Mouse (Mus musculus) liver, adult (tissue): ENCODE results near the gene Kif26b.

ENCODE experiments used
- GATA4 ChIP-seq: IDR thresholded peaks from 2 replicates; pipeline ENCODE4 v1.6.1; 2014; ENCODE audit warnings: mild to moderate bottlenecking, low read length; ENCODE audit not compliant: insufficient replicate concordance

Kif26b gene

GRCm38 (mm10) chr1:178747279-178748221, 218.6 kb downstream of the Kif26b start:
- no peak for TF ChIP-seq GATA4

GRCm38 (mm10) chr1:178748222-178748600, 219.3 kb downstream of the Kif26b start:
- no peak for TF ChIP-seq GATA4

GRCm38 (mm10) chr1:178748617-178749016, 219.7 kb downstream of the Kif26b start:
- no peak for TF ChIP-seq GATA4

- TF ChIP-seq GATA4: no peak
Observed at GRCm38 (mm10) chr1:178749786-178750185, 220.9 kb downstream of the Kif26b start.

GRCm38 (mm10) chr1:178758441-178758840, 229.5 kb downstream of the Kif26b start:
- TF ChIP-seq GATA4: no peak

- TF ChIP-seq GATA4: no peak
Observed at GRCm38 (mm10) chr1:178762125-178762741, 233.3 kb downstream of the Kif26b start.

- no peak for TF ChIP-seq GATA4
Observed at GRCm38 (mm10) chr1:178764914-178765313, 236.0 kb downstream of the Kif26b start.

- no peak for TF ChIP-seq GATA4
Observed at GRCm38 (mm10) chr1:178765650-178766049, 236.7 kb downstream of the Kif26b start.

GRCm38 (mm10) chr1:178768976-178769375, 240.1 kb downstream of the Kif26b start:
- no peak for TF ChIP-seq GATA4

- no peak for TF ChIP-seq GATA4
Observed at GRCm38 (mm10) chr1:178769988-178770387, 241.1 kb downstream of the Kif26b start.

- TF ChIP-seq GATA4: no peak
Observed at GRCm38 (mm10) chr1:178770626-178771362, 241.9 kb downstream of the Kif26b start.

GRCm38 (mm10) chr1:178779742-178780141, 250.8 kb downstream of the Kif26b start:
- no peak for TF ChIP-seq GATA4

- no peak for TF ChIP-seq GATA4
Observed at GRCm38 (mm10) chr1:178784043-178784442, 255.1 kb downstream of the Kif26b start.

- TF ChIP-seq GATA4: no peak
Observed at GRCm38 (mm10) chr1:178791266-178791665, 262.3 kb downstream of the Kif26b start.

- TF ChIP-seq GATA4: no peak
Observed at GRCm38 (mm10) chr1:178792726-178793125, 263.8 kb downstream of the Kif26b start.
